Mouse (Mus musculus): ENCODE measurements around the gene Lmo3. TPM values are rescaled to one million over a fixed set of nuclear protein-coding genes. Genes with fewer than 3 reads are reported as not detected.
A peak's percentile ranks its signal among the peaks of the same experiment; 100 is the strongest.

Lmo3 gene
- polyA plus RNA-seq, 1 experiment from 2014 or later, result 61.0 TPM

- Histone ChIP-seq H3K4me2 (no peak overlapping the region), H3K9me3 (peaks cover 11% of the 10 kb centered on the region; the same call in 1 of the 2 replicates), H3K4me1 (replicated peaks) (no peaks in the 10 kb centered on the region), H3K9ac (no peak overlapping the region), H3K27ac (no peak overlapping the region), H3K36me3 (no peaks in the 10 kb centered on the region), H3K4me3 (no peak overlapping the region), H3K27me3 (no peaks in the 10 kb centered on the region)
- no peak for ATAC-seq (ENCODE audit: low FRiP score)
- 85% methylated on average over 4 of the region's 4 CpGs for WGBS
Measured at GRCm38 (mm10) chr6:138346558-138346957, 235.2 kb downstream of the Lmo3 start.

- Histone ChIP-seq H3K27me3 (no peaks in the 10 kb centered on the region), H3K9ac (no peak overlapping the region), H3K27ac (no peak overlapping the region), H3K4me1 (replicated peaks) (0 out of 2 replicates have a peak, but pooled peaks cover 3% of the 10 kb centered on the region), H3K9me3 (0 out of 2 replicates have a peak, but pooled peaks cover 4% of the 10 kb centered on the region), H3K36me3 (no peaks in the 10 kb centered on the region), H3K4me3 (no peak overlapping the region), H3K4me2 (no peak overlapping the region)
- WGBS, result 82% methylated on average over 4 of the region's 4 CpGs
- no peak for ATAC-seq (ENCODE audit: low FRiP score)
Measured at GRCm38 (mm10) chr6:138335858-138336257, 245.9 kb downstream of the Lmo3 start.

DNA sequence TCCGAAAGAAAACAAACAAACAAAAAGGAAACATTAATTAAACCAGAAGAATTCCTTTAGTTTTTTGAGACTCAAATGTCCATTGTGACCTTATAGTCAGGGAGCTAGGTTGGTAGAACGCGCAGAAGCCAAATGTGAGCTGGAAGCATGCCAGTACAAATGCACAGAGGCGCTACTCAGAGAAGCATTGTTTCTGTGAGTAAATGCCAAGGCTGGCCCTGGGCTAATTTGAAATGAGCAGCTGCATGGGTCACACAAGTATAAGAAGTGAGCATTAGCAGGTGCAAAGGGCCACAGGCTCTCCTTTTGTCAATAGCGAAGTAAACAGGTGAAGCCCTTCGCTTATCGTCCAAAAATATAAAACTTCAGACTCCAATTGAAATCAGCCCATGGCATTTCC is 247.8 kb downstream of the Lmo3 start:
- 63% methylated on average over 7 of the region's 7 CpGs for WGBS
- H3K27me3 ChIP-seq, result no peaks in the 10 kb centered on the region
- no peak overlapping the region for H3K27ac ChIP-seq

GRCm38 (mm10) chr6:138325744-138326400 is 255.9 kb downstream of the Lmo3 start:
- no peaks in the 10 kb centered on the region for H3K36me3 ChIP-seq
- H3K27ac ChIP-seq, result no peak overlapping the region
- WGBS, result 62% methylated on average over 3 of the region's 3 CpGs
- H3K9me3 ChIP-seq, result no peaks in the 10 kb centered on the region
- H3K4me3 ChIP-seq, result no peak overlapping the region
- no peaks in the 10 kb centered on the region for H3K27me3 ChIP-seq
- no peak for ATAC-seq (ENCODE audit: low FRiP score)
- H3K9ac ChIP-seq, result no peak overlapping the region
- no peak overlapping the region for H3K4me2 ChIP-seq
- no peaks in the 10 kb centered on the region for H3K4me1 ChIP-seq (replicated peaks)

More for the DNA sequence above, 247.8 kb downstream of the Lmo3 start:
- H3K36me3 ChIP-seq, result no peaks in the 10 kb centered on the region
- H3K4me2 ChIP-seq, result no peak overlapping the region
- ATAC-seq (ENCODE audit: low FRiP score), result 0 out of 2 replicates have a peak, but pooled peaks have one; percentile 39
- H3K4me1 ChIP-seq (replicated peaks), result 0 out of 2 replicates have a peak, but pooled peaks cover 3% of the 10 kb centered on the region
- no peak overlapping the region for H3K4me3 ChIP-seq
- H3K9me3 ChIP-seq, result no peaks in the 10 kb centered on the region
- no peak overlapping the region for H3K9ac ChIP-seq

GRCm38 (mm10) chr6:138325145-138325544 is 256.6 kb downstream of the Lmo3 start:
- Histone ChIP-seq H3K4me2 (no peak overlapping the region), H3K27ac (no peak overlapping the region), H3K9me3 (no peaks in the 10 kb centered on the region), H3K4me3 (no peak overlapping the region), H3K36me3 (no peaks in the 10 kb centered on the region), H3K27me3 (no peaks in the 10 kb centered on the region), H3K9ac (no peak overlapping the region), H3K4me1 (replicated peaks) (no peaks in the 10 kb centered on the region)
- WGBS, result 70% methylated on average over 3 of the region's 3 CpGs
- ATAC-seq (ENCODE audit: low FRiP score), result no peak

GRCm38 (mm10) chr6:138323325-138323724 is 258.4 kb downstream of the Lmo3 start:
- H3K4me1 ChIP-seq (replicated peaks), result no peaks in the 10 kb centered on the region
- H3K9me3 ChIP-seq, result no peaks in the 10 kb centered on the region
- 89% methylated on average over 14 of the region's 14 CpGs for WGBS
- H3K9ac ChIP-seq, result no peak overlapping the region
- no peak overlapping the region for H3K27ac ChIP-seq
- H3K4me3 ChIP-seq, result no peak overlapping the region
- no peak overlapping the region for H3K4me2 ChIP-seq
- H3K27me3 ChIP-seq, result no peaks in the 10 kb centered on the region
- no peak for ATAC-seq (ENCODE audit: low FRiP score)
- no peaks in the 10 kb centered on the region for H3K36me3 ChIP-seq

DNA sequence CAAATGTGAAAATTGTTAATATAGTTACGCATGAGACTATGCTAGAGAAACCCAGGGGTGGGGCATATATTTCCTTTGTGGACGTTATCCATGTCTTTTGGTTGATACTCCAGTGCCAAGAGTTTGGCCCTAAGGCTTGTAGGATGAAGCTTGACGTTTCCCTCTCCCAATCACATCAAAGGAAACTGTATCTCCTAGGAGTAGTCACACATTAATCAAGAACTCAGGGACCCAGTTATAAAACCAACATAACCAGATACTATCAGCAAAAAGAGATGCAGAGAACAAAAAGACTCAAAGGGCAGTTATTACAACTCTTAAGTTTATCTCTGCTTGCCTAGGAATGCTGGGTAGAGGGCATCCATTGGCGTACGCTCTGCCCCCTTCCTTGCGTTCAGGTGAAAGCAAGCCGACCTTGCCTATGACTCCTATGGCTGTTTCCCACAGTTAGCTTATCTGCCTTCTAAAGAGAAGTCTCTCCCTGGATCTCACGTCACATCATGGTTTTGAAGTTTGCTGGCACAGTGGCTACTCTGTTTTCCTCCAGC is 261.5 kb downstream of the Lmo3 start:
- 90% methylated on average over 8 of the region's 8 CpGs for WGBS
- H3K36me3 ChIP-seq, result no peaks in the 10 kb centered on the region
- no peak overlapping the region for H3K9ac ChIP-seq
- H3K4me1 ChIP-seq (replicated peaks), result no peaks in the 10 kb centered on the region
- H3K27me3 ChIP-seq, result no peaks in the 10 kb centered on the region
- no peak for ATAC-seq (ENCODE audit: low FRiP score)
- no peaks in the 10 kb centered on the region for H3K9me3 ChIP-seq
- H3K4me3 ChIP-seq, result no peak overlapping the region
- H3K4me2 ChIP-seq, result no peak overlapping the region
- H3K27ac ChIP-seq, result no peak overlapping the region

Other genes with a start within 250 kb of the Lmo3 start
- not detected in 2 replicates for gene Igbp1b, start 76.6 kb upstream of the Lmo3 start, polyA plus RNA-seq (2015; fragmentation: Nextera tagmentation; extraction: Ambion mirVana)